Mouse (Mus musculus) forebrain, embryonic 11.5 days (tissue): ENCODE measurements around the gene Fgf22. TPM values are rescaled to one million over a fixed set of nuclear protein-coding genes. Genes with fewer than 3 reads are reported as not detected.
A peak's percentile ranks its signal among the peaks of the same experiment; 100 is the strongest.

Source experiments
- ATAC-seq: fragments of 200-750 bp; cut with Nextera tagmentation; replicated peaks from 2 replicates; pipeline ENCODE4 v1.8.0; 2017; ENCODE audit warnings: moderate TSS enrichment; ENCODE audit not compliant: low FRiP score
- DNase-seq: peaks from one replicate; pipeline ENCODE4 v3.0.0-alpha.2; 2017; ENCODE audit warnings: low spot score
- H3K27ac ChIP-seq: fragments of 300-500 bp; sonication (generic); 2 replicates; pipeline ENCODE4 v1.5.1; 2014; ENCODE audit warnings: low read depth, low read length
- H3K27me3 ChIP-seq: fragments of 300-500 bp; sonication (generic); 2 replicates; pipeline ENCODE4 v1.6.1; 2014; ENCODE audit warnings: mild to moderate bottlenecking, low read length, mixed read lengths; ENCODE audit not compliant: control insufficient read depth, insufficient read depth
- H3K36me3 ChIP-seq: fragments of 300-500 bp; sonication (generic); 2 replicates; pipeline ENCODE4 v1.6.1; 2014; ENCODE audit warnings: mild to moderate bottlenecking, low read length, moderate library complexity, mixed read lengths; ENCODE audit not compliant: control insufficient read depth, insufficient read depth
- H3K4me1 ChIP-seq: fragments of 300-500 bp; sonication (generic); replicated peaks from 2 replicates; pipeline ENCODE4 v1.6.1; 2014; ENCODE audit warnings: low read length, mixed read lengths; ENCODE audit not compliant: control insufficient read depth, insufficient read depth
- H3K4me2 ChIP-seq: fragments of 300-500 bp; sonication (generic); 2 replicates; pipeline ENCODE4 v1.6.1; 2014; ENCODE audit warnings: low read depth, mild to moderate bottlenecking, low read length, moderate library complexity, mixed read lengths; ENCODE audit not compliant: severe bottlenecking
- H3K4me3 ChIP-seq: fragments of 300-500 bp; sonication (generic); 2 replicates; pipeline ENCODE4 v1.5.1; 2014; ENCODE audit warnings: low read depth, low read length
- H3K9ac ChIP-seq: fragments of 300-500 bp; sonication (generic); 2 replicates; pipeline ENCODE4 v1.6.1; 2014; ENCODE audit warnings: low read length
- H3K9me3 ChIP-seq: fragments of 300-500 bp; sonication (generic); 2 replicates; pipeline ENCODE4 v1.6.1; 2016; ENCODE audit warnings: low read length, mixed read lengths; ENCODE audit not compliant: control insufficient read depth
- WGBS: fragments of 180-500 bp; shearing (Covaris S2); extraction: QIAGEN DNeasy Blood & Tissue Kit; methylation state at CpG from one replicate; pipeline ENCODE4 v1.1.7; 2014; 5-methylcytosine and 5-hydroxymethylcytosine counted together
- polyA plus RNA-seq: library from polyadenylated mRNA; unstranded; fragments of >200 nt; fragmentation: Nextera tagmentation; extraction: Ambion mirVana; gene quantifications from 2 replicates; pipeline ENCODE4 v1.2.1, GENCODE M21; 2014

The Fgf22 gene
- polyA plus RNA-seq, 1 experiment from 2014 or later: 0.36 TPM

- peaks cover 37% of the 10 kb centered on the region for H3K27me3 ChIP-seq
- H3K9ac ChIP-seq: no peak overlapping the region
- peaks cover 6% of the 10 kb centered on the region; the same call in 1 of the 2 replicates for H3K9me3 ChIP-seq
- H3K27ac ChIP-seq: no peak overlapping the region
- DNase-seq (peak; percentile 68), ATAC-seq (no peak)
- no peak overlapping the region for H3K4me2 ChIP-seq
- H3K4me3 ChIP-seq: no peak overlapping the region
- WGBS: 19% methylated on average over 15 of the region's 15 CpGs
- H3K4me1 ChIP-seq: peaks cover 15% of the 10 kb centered on the region
- no peaks in the 10 kb centered on the region for H3K36me3 ChIP-seq
Observed at GRCm38 (mm10) chr10:79778006-79778405, 23.1 kb downstream of the Fgf22 start.

GRCm38 (mm10) chr10:79779193-79779592 lies 24.3 kb downstream of the Fgf22 start:
- Histone ChIP-seq H3K9ac (no peak overlapping the region), H3K4me2 (no peak overlapping the region), H3K27ac (no peak overlapping the region), H3K9me3 (peaks cover 6% of the 10 kb centered on the region; the same call in 1 of the 2 replicates), H3K27me3 (peaks cover 39% of the 10 kb centered on the region), H3K4me3 (no peak overlapping the region), H3K4me1 (peaks cover 15% of the 10 kb centered on the region), H3K36me3 (no peaks in the 10 kb centered on the region)
- peak; percentile 50 for DNase-seq
- no peak for ATAC-seq
- 11% methylated on average over 2 of the region's 2 CpGs for WGBS

GRCm38 (mm10) chr10:79779784-79780663 lies 25.1 kb downstream of the Fgf22 start:
- peak; percentile 90 for ATAC-seq
- peaks cover 15% of the 10 kb centered on the region for H3K4me1 ChIP-seq

GRCm38 (mm10) chr10:79780664-79781015 lies 25.8 kb downstream of the Fgf22 start:
- peaks cover 40% of the 10 kb centered on the region for H3K27me3 ChIP-seq
- no peaks in the 10 kb centered on the region for H3K9me3 ChIP-seq
- ATAC-seq (peak; percentile 9; the same call in 1 of the 2 replicates), DNase-seq (peak; percentile 81)
- peak overlapping the region; percentile 62 for H3K4me2 ChIP-seq
- H3K4me1 ChIP-seq: peaks cover 15% of the 10 kb centered on the region
- peak overlapping the region; percentile 28 for H3K4me3 ChIP-seq
- WGBS: 3% methylated on average over 13 of the region's 13 CpGs
- H3K27ac ChIP-seq: no peak overlapping the region
- no peaks in the 10 kb centered on the region for H3K36me3 ChIP-seq
- no peak overlapping the region for H3K9ac ChIP-seq

More at GRCm38 (mm10) chr10:79779784-79780663, 25.1 kb downstream of the Fgf22 start:
- Histone ChIP-seq H3K36me3 (no peaks in the 10 kb centered on the region), H3K4me2 (peak overlapping the region; percentile 62), H3K27ac (no peak overlapping the region), H3K4me3 (peak overlapping the region; percentile 28), H3K27me3 (peaks cover 40% of the 10 kb centered on the region), H3K9ac (no peak overlapping the region), H3K9me3 (peaks cover 4% of the 10 kb centered on the region; the same call in 1 of the 2 replicates)
- 1% methylated on average over 55 of the region's 55 CpGs for WGBS
- DNase-seq: peak; percentile 99

GRCm38 (mm10) chr10:79781139-79781538 lies 26.3 kb downstream of the Fgf22 start:
- H3K4me1 ChIP-seq: peaks cover 15% of the 10 kb centered on the region
- no peak overlapping the region for H3K9ac ChIP-seq
- no peaks in the 10 kb centered on the region for H3K36me3 ChIP-seq
- ATAC-seq: no peak
- H3K9me3 ChIP-seq: no peaks in the 10 kb centered on the region
- WGBS: 30% methylated on average over 21 of the region's 21 CpGs
- no peak overlapping the region for H3K4me3 ChIP-seq
- no peak overlapping the region for H3K27ac ChIP-seq
- H3K27me3 ChIP-seq: peaks cover 40% of the 10 kb centered on the region
- H3K4me2 ChIP-seq: peak overlapping the region; percentile 62
- DNase-seq: no peak

GRCm38 (mm10) chr10:79781956-79782355 lies 27.1 kb downstream of the Fgf22 start:
- H3K9ac ChIP-seq: no peak overlapping the region
- ATAC-seq (no peak), DNase-seq (no peak)

GRCm38 (mm10) chr10:79783050-79783449 lies 28.2 kb downstream of the Fgf22 start:
- no peak overlapping the region for H3K4me2 ChIP-seq
- no peaks in the 10 kb centered on the region for H3K36me3 ChIP-seq
- ATAC-seq (no peak), DNase-seq (no peak)
- H3K27ac ChIP-seq: no peak overlapping the region
- no peaks in the 10 kb centered on the region for H3K9me3 ChIP-seq
- peaks cover 26% of the 10 kb centered on the region for H3K27me3 ChIP-seq
- 64% methylated on average over 7 of the region's 7 CpGs for WGBS
- H3K9ac ChIP-seq: no peak overlapping the region
- peaks cover 9% of the 10 kb centered on the region for H3K4me1 ChIP-seq
- no peak overlapping the region for H3K4me3 ChIP-seq

More at GRCm38 (mm10) chr10:79781956-79782355, 27.1 kb downstream of the Fgf22 start:
- Histone ChIP-seq H3K4me1 (peaks cover 14% of the 10 kb centered on the region), H3K27ac (no peak overlapping the region), H3K36me3 (no peaks in the 10 kb centered on the region), H3K4me3 (no peak overlapping the region), H3K9me3 (no peaks in the 10 kb centered on the region), H3K4me2 (no peak overlapping the region), H3K27me3 (peaks cover 37% of the 10 kb centered on the region)
- 55% methylated on average over 5 of the region's 5 CpGs for WGBS

- Histone ChIP-seq H3K27me3 (peaks cover 15% of the 10 kb centered on the region), H3K4me3 (no peak overlapping the region), H3K9ac (no peak overlapping the region), H3K4me1 (peaks cover 7% of the 10 kb centered on the region), H3K4me2 (no peak overlapping the region), H3K9me3 (no peaks in the 10 kb centered on the region), H3K27ac (no peak overlapping the region), H3K36me3 (no peaks in the 10 kb centered on the region)
- DNase-seq (peak; percentile 77), ATAC-seq (no peak)
- 41% methylated on average over 27 of the region's 27 CpGs for WGBS
Observed at GRCm38 (mm10) chr10:79783920-79784800, 29.3 kb downstream of the Fgf22 start.
